Mouse (Mus musculus): ENCODE data around the gene Pnmal1. TPM values are rescaled to one million over a fixed set of nuclear protein-coding genes. Genes with fewer than 3 reads are reported as not detected.

Gene Pnmal1
- total RNA-seq, 2 experiments from 2014 or later, result not detected

Other genes with a start within 250 kb of the Pnmal1 start
- gene Ceacam9, start 237.8 kb upstream of the Pnmal1 start, total RNA-seq (2021), result not detected
- 10 to 100 TPM; 62.5 to 62.9 TPM for gene Ap2s1, start 221.3 kb upstream of the Pnmal1 start, total RNA-seq (2021)
- gene Slc1a5, start 178.3 kb upstream of the Pnmal1 start, total RNA-seq (2021), result 10 to 100 TPM; 25.4 to 27.0 TPM
- gene Strn4, start 143.8 kb upstream of the Pnmal1 start, total RNA-seq (2021), result 10 to 100 TPM; 22.6 to 29.3 TPM
- 10 to 100 TPM; 24.2 to 25.8 TPM for gene Fkrp, start 142.9 kb upstream of the Pnmal1 start, total RNA-seq (2021)
- gene Prkd2, start 116.8 kb upstream of the Pnmal1 start, total RNA-seq (2021), result 10 to 100 TPM in 1 of 2 experiments, 1 to 10 TPM in 1; 8.5 to 11.8 TPM
- gene Dact3, start 84.4 kb upstream of the Pnmal1 start, total RNA-seq (2021), result 1 to 10 TPM; 3.9 to 7.1 TPM
- gene Gng8, start 67.9 kb upstream of the Pnmal1 start, total RNA-seq (2021), result under 1 TPM; 0.47 to 0.66 TPM
- gene Ptgir, start 53.2 kb upstream of the Pnmal1 start, total RNA-seq (2021), result 1 to 10 TPM; 1.6 to 2.6 TPM
- gene Calm3, start 35.6 kb upstream of the Pnmal1 start, total RNA-seq (2021), result 100 to 1,000 TPM; 247 to 276 TPM
- gene Pnmal2, start 15.0 kb upstream of the Pnmal1 start, total RNA-seq (2021), result 10 to 100 TPM in 1 of 2 experiments, 1 to 10 TPM in 1; 9.2 to 11.8 TPM
- gene Gm42372, start 23.4 kb downstream of the Pnmal1 start, total RNA-seq (2021), result under 1 TPM in 1 of 2 experiments, not detected in 1; 0.04 TPM
- 1 to 10 TPM; 5.8 to 6.5 TPM for gene Ccdc8, start 33.0 kb downstream of the Pnmal1 start, total RNA-seq (2021)
- 10 to 100 TPM; 56.3 to 67.8 TPM for gene Ppp5c, start 68.2 kb downstream of the Pnmal1 start, total RNA-seq (2021)
- 1 to 10 TPM; 1.6 to 6.0 TPM for gene Hif3a, start 102.7 kb downstream of the Pnmal1 start, total RNA-seq (2021)
- gene Psg16, start 114.4 kb downstream of the Pnmal1 start, total RNA-seq (2021), result under 1 TPM; 0.04 to 0.09 TPM
- not detected for gene Ceacam3, start 190.6 kb downstream of the Pnmal1 start, total RNA-seq (2021)
- not detected for gene Psg29, start 243.8 kb downstream of the Pnmal1 start, total RNA-seq (2021)